Mouse (Mus musculus): ENCODE results near the gene Slc30a10. TPM values are rescaled to one million over a fixed set of nuclear protein-coding genes. Genes with fewer than 3 reads are reported as not detected.

Gene Slc30a10
- polyA plus RNA-seq, 1 experiment from 2014 or later = 0.39 TPM

GRCm38 (mm10) chr1:185490603-185491002 lies 36.0 kb downstream of the Slc30a10 start:
- 76% methylated on average over 2 of the region's 2 CpGs for WGBS
- Histone ChIP-seq H3K9ac (replicated peaks) (no peak overlapping the region), H3K4me2 (no peak overlapping the region), H3K4me1 (replicated peaks) (peaks cover 20% of the 10 kb centered on the region), H3K4me3 (replicated peaks) (no peak overlapping the region), H3K27ac (no peak overlapping the region), H3K9me3 (no peaks in the 10 kb centered on the region), H3K27me3 (no peaks in the 10 kb centered on the region), H3K36me3 (no peaks in the 10 kb centered on the region)
- no peak for ATAC-seq (ENCODE audit: insufficient number of reproducible peaks, insufficient read depth, low FRiP score, low TSS enrichment, low read depth)

DNA sequence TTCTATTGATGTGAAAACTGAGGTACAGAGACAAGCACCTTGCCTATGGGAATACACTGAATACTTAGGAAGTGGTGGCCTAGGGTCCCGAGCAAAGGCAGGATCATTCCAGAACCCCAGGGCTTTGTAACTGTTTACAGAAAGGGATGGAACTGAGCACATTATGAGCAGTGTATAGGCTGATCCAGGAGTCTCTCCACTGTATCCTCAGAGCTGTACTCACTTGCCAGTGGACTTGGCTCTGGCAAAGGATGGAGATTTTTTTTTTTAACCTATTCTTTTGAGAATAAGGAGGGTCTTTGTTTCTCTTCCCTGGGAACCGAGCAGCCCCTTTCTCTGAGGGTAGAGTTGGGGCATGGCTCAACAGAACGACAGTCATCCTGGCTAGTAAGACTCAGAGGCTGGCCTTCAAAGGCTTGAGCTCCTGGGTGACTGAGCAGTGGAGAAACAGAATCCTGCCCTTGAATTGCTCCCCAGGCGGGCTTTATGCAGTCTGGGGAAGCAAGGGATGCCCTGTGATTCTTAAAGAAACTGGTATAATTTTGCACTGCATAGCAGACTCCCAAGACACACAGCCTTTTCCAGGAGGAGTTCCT lies 38.9 kb downstream of the Slc30a10 start:
- H3K27me3 ChIP-seq = no peaks in the 10 kb centered on the region
- no peaks in the 10 kb centered on the region for H3K9me3 ChIP-seq
- 53% methylated on average over 4 of the region's 4 CpGs for WGBS
- H3K27ac ChIP-seq = no peak overlapping the region
- ATAC-seq (ENCODE audit: insufficient number of reproducible peaks, insufficient read depth, low FRiP score, low TSS enrichment, low read depth) = no peak
- no peaks in the 10 kb centered on the region for H3K36me3 ChIP-seq
- no peak overlapping the region for H3K4me2 ChIP-seq
- peaks cover 10% of the 10 kb centered on the region for H3K4me1 ChIP-seq (replicated peaks)
- H3K9ac ChIP-seq (replicated peaks) = no peak overlapping the region
- H3K4me3 ChIP-seq (replicated peaks) = no peak overlapping the region

- Histone ChIP-seq H3K4me1 (replicated peaks) (no peaks in the 10 kb centered on the region; the same call in 1 of the 2 replicates), H3K9ac (replicated peaks) (no peak overlapping the region)
These were observed 42.3 kb downstream of the Slc30a10 start for GRCm38 (mm10) chr1:185496791-185497460.

DNA sequence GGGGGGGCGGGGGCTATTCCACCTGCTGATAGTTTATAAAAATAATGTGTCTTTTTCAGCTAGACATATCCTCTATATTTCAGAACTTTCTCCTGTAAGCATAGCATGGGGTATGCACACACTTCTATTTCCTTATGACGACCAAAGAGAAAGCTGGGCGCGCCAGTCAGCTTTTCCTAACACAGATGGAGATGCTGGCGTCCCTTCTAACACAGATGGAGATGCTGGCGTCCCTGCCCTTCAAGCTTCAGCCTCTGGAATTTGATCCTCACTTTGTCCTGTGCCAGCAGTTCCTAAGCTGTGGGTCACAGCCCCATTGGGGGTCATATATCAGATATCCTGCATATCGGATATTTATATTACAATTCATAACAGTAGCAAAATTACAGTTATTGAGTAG lies 46.0 kb downstream of the Slc30a10 start:
- no peak for ATAC-seq (ENCODE audit: insufficient number of reproducible peaks, insufficient read depth, low FRiP score, low TSS enrichment, low read depth)
- Histone ChIP-seq H3K4me1 (replicated peaks) (no peaks in the 10 kb centered on the region), H3K27me3 (no peaks in the 10 kb centered on the region), H3K36me3 (no peaks in the 10 kb centered on the region), H3K4me2 (no peak overlapping the region), H3K9ac (replicated peaks) (no peak overlapping the region), H3K9me3 (no peaks in the 10 kb centered on the region), H3K4me3 (replicated peaks) (no peak overlapping the region), H3K27ac (no peak overlapping the region)
- WGBS = 76% methylated on average over 7 of the region's 7 CpGs

More at GRCm38 (mm10) chr1:185496791-185497460, 42.3 kb downstream of the Slc30a10 start:
- Histone ChIP-seq H3K4me3 (replicated peaks) (no peak overlapping the region), H3K36me3 (no peaks in the 10 kb centered on the region), H3K9me3 (no peaks in the 10 kb centered on the region), H3K4me2 (no peak overlapping the region), H3K27me3 (no peaks in the 10 kb centered on the region), H3K27ac (no peak overlapping the region)
- no peak for ATAC-seq (ENCODE audit: insufficient number of reproducible peaks, insufficient read depth, low FRiP score, low TSS enrichment, low read depth)
- WGBS = 83% methylated on average over 14 of the region's 14 CpGs

- Histone ChIP-seq H3K4me3 (replicated peaks) (no peak overlapping the region), H3K4me1 (replicated peaks) (no peaks in the 10 kb centered on the region), H3K27me3 (no peaks in the 10 kb centered on the region), H3K36me3 (no peaks in the 10 kb centered on the region), H3K4me2 (no peak overlapping the region), H3K27ac (no peak overlapping the region), H3K9me3 (no peaks in the 10 kb centered on the region), H3K9ac (replicated peaks) (no peak overlapping the region)
- WGBS = 35% methylated on average over 10 of the region's 10 CpGs
- no peak for ATAC-seq (ENCODE audit: insufficient number of reproducible peaks, insufficient read depth, low FRiP score, low TSS enrichment, low read depth)
These were observed 47.2 kb downstream of the Slc30a10 start for GRCm38 (mm10) chr1:185501801-185502340.

- H3K4me3 ChIP-seq (replicated peaks) = no peak overlapping the region
- no peaks in the 10 kb centered on the region for H3K4me1 ChIP-seq (replicated peaks)
- ATAC-seq (ENCODE audit: insufficient number of reproducible peaks, insufficient read depth, low FRiP score, low TSS enrichment, low read depth) = no peak
- no peak overlapping the region for H3K9ac ChIP-seq (replicated peaks)
- H3K27ac ChIP-seq = no peak overlapping the region
- no peak overlapping the region for H3K4me2 ChIP-seq
- no peaks in the 10 kb centered on the region for H3K27me3 ChIP-seq
- no peaks in the 10 kb centered on the region for H3K9me3 ChIP-seq
- 49% methylated on average over 6 of the region's 6 CpGs for WGBS
- H3K36me3 ChIP-seq = no peaks in the 10 kb centered on the region
These were observed 47.9 kb downstream of the Slc30a10 start for GRCm38 (mm10) chr1:185502550-185502949.

DNA sequence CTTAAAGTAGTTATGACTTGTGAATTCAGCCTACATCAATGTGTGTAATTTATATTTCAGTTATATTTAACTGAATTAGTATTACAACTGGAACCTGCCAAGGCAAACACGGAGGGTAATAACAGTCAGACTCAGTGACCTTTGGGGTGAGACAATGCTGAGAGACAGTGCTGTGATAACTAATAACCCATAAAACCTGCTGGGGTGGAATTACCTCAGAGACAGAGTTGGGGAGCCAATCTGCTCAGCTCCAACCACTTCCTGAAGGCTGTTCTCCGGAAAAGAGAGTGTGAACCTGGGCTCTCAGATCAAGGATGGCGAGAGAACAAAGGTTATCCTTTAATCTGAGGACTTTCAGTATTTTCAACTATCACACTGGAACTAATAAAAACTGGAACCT lies 54.4 kb downstream of the Slc30a10 start:
- Histone ChIP-seq H3K4me3 (replicated peaks) (no peak overlapping the region), H3K27ac (no peak overlapping the region), H3K27me3 (no peaks in the 10 kb centered on the region), H3K9ac (replicated peaks) (no peak overlapping the region), H3K36me3 (no peaks in the 10 kb centered on the region), H3K9me3 (no peaks in the 10 kb centered on the region), H3K4me1 (replicated peaks) (no peaks in the 10 kb centered on the region), H3K4me2 (no peak overlapping the region)
- 57% methylated on average over 3 of the region's 3 CpGs for WGBS
- no peak for ATAC-seq (ENCODE audit: insufficient number of reproducible peaks, insufficient read depth, low FRiP score, low TSS enrichment, low read depth)

DNA sequence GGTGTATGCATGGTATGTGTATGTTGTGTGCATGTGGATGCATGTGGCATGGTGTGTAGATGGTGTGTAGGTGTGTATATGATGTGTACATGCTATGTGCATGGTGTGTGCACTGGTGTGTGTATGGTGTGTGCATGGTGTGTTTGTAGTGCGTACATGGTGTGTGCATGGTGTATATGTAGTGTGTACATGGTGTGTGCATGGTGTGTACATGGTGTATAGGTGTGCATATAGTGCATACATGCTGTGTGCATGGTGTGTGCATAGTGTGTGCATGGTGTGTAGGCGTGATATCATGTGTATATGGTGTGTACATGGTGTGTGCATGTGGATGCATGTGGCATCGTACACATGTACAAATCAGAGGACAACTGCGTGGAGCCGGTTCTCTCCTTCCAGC lies 56.7 kb downstream of the Slc30a10 start:
- Histone ChIP-seq H3K4me2 (no peak overlapping the region), H3K4me1 (replicated peaks) (no peaks in the 10 kb centered on the region), H3K9ac (replicated peaks) (no peak overlapping the region), H3K9me3 (no peaks in the 10 kb centered on the region), H3K4me3 (replicated peaks) (no peak overlapping the region), H3K36me3 (no peaks in the 10 kb centered on the region), H3K27me3 (no peaks in the 10 kb centered on the region), H3K27ac (no peak overlapping the region)
- no peak for ATAC-seq (ENCODE audit: insufficient number of reproducible peaks, insufficient read depth, low FRiP score, low TSS enrichment, low read depth)
- WGBS = 92% methylated on average over 5 of the region's 5 CpGs

DNA sequence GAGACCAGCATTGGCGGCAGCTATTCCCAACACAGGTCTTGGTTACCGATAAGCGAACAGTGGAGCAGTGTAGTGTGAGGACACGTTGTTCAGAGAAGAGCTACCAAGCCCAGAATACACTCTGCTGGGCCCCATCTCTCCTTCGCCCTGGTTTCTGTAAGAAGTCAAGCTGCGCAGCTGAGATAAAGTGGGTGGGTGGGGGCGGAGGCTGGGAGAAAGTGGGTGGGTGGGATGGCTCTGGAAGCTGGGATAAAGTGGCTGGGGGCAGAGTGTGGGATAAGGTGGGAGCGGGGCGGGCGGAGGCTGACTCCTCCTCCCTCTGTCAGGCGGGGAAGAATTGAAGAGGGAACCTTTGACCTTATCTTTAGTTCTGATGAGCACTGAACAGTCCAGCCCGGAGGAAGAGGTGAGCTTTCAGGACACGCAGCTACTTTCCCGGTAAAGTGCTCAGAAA lies 60.9 kb downstream of the Slc30a10 start:
- Histone ChIP-seq H3K36me3 (no peaks in the 10 kb centered on the region), H3K9ac (replicated peaks) (no peak overlapping the region), H3K27me3 (no peaks in the 10 kb centered on the region), H3K4me2 (no peak overlapping the region), H3K27ac (no peak overlapping the region), H3K4me1 (replicated peaks) (peaks cover 9% of the 10 kb centered on the region), H3K9me3 (no peaks in the 10 kb centered on the region), H3K4me3 (replicated peaks) (no peak overlapping the region)
- WGBS = 65% methylated on average over 13 of the region's 14 CpGs
- no peak for ATAC-seq (ENCODE audit: insufficient number of reproducible peaks, insufficient read depth, low FRiP score, low TSS enrichment, low read depth)

DNA sequence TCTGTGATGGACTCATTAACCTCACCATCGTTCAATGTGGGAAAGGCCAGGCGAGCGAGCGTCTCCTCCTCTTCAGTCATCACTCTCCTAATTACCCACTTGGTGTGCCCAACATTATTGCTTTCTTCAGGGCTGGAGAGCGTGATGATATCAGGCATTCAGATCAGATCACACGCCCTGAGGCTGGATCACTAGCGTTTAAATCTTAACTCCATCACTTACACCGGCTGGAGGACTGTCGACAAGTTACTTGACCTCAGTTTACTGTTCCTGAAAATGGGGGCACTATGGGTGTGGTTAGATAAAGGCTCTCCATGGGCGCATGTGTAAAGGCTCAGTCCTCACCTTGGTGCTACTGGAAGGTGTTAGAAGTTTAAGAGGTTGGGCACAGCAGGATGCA lies 61.4 kb downstream of the Slc30a10 start:
- H3K36me3 ChIP-seq = no peaks in the 10 kb centered on the region

DNA sequence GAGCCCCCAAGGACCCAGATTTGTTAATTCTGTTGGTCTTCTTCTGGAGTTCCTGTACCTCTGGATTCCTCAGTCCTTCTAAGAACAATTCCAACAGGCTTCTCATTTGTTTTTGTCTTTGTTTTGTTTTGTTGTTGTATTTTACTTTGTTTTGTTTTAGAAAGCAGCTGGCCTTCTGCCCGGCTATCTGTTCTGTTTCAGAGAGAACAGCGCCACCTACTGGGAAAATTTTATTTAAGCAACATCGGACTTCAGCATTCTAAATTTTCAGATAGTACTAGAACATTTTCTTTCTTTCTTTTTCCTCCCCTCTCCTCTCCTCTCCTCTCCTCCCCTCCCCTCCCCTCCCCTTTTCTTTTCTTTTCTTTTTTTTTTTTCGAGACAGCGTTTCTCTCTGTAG lies 62.9 kb downstream of the Slc30a10 start:
- H3K27ac ChIP-seq = no peak overlapping the region
- no peaks in the 10 kb centered on the region for H3K36me3 ChIP-seq
- H3K4me3 ChIP-seq (replicated peaks) = no peak overlapping the region
- no peak overlapping the region for H3K9ac ChIP-seq (replicated peaks)
- ATAC-seq (ENCODE audit: insufficient number of reproducible peaks, insufficient read depth, low FRiP score, low TSS enrichment, low read depth) = no peak
- no peak overlapping the region for H3K4me2 ChIP-seq
- WGBS = 29% methylated on average over 4 of the region's 5 CpGs
- H3K4me1 ChIP-seq (replicated peaks) = peaks cover 9% of the 10 kb centered on the region
- H3K27me3 ChIP-seq = no peaks in the 10 kb centered on the region
- no peaks in the 10 kb centered on the region for H3K9me3 ChIP-seq

More for the DNA sequence above, 61.4 kb downstream of the Slc30a10 start:
- 45% methylated on average over 10 of the region's 10 CpGs for WGBS
- H3K9me3 ChIP-seq = no peaks in the 10 kb centered on the region
- no peak overlapping the region for H3K9ac ChIP-seq (replicated peaks)
- H3K4me3 ChIP-seq (replicated peaks) = no peak overlapping the region
- no peak overlapping the region for H3K4me2 ChIP-seq
- H3K4me1 ChIP-seq (replicated peaks) = peaks cover 9% of the 10 kb centered on the region
- H3K27ac ChIP-seq = no peak overlapping the region
- H3K27me3 ChIP-seq = no peaks in the 10 kb centered on the region
- ATAC-seq (ENCODE audit: insufficient number of reproducible peaks, insufficient read depth, low FRiP score, low TSS enrichment, low read depth) = no peak

All from limb, embryonic 12.5 days (tissue).